Mouse (Mus musculus): ENCODE data around the gene Prss22. TPM values are rescaled to one million over a fixed set of nuclear protein-coding genes. Genes with fewer than 3 reads are reported as not detected.
"Not testable (repeated sequence)": the region's sequence is repeated elsewhere in the genome, so short reads cannot be mapped to it uniquely, and the experiment has no call there.

Gene Prss22
- polyA plus RNA-seq, 1 experiment: 0.96 TPM

DNA sequence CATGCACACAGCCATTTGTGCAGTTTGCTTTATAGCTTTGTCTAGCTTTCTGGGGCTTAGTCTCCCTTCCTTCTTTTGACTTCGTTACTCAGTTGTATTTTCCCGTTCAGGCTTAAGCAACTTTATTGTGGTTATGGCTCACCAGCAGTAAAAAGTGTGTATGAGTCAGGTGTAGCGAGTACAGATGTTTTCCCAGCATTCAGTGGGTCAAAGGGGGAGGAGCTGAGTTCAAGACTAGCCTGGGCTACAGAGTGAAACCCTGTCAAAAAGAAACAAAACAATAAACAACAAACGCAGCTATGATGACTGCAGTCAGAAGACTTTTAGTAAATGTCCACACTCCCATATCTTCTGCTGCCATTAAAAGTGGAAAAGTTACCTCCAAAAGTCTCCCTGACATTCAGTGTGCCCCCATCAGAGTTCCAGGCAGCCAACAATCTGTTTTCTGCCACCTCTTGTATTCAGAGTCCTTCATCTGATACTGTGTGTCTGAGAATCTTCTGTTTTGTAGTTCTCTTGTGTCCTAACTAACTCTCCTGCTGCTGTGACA is 36.3 kb downstream of the Prss22 start:
- Histone ChIP-seq H3K4me1 (ENCODE audit: control insufficient read depth, insufficient read depth, low read length) (no peaks in the 10 kb centered on the region), H3K4me3 (replicated peaks; ENCODE audit: extremely low read depth, low read depth, low read length) (no peak overlapping the region)
- 54% methylated on average over 4 of the region's 4 CpGs for WGBS
- DNase-seq: no peak
- TF ChIP-seq CTCF (IDR thresholded peaks at IDR 0.05; ENCODE audit: insufficient read depth, low read length) (no peak), POLR2A (IDR thresholded peaks at IDR 0.05; ENCODE audit: borderline replicate concordance, extremely low read depth, low read depth, low read length) (no peak)

DNA sequence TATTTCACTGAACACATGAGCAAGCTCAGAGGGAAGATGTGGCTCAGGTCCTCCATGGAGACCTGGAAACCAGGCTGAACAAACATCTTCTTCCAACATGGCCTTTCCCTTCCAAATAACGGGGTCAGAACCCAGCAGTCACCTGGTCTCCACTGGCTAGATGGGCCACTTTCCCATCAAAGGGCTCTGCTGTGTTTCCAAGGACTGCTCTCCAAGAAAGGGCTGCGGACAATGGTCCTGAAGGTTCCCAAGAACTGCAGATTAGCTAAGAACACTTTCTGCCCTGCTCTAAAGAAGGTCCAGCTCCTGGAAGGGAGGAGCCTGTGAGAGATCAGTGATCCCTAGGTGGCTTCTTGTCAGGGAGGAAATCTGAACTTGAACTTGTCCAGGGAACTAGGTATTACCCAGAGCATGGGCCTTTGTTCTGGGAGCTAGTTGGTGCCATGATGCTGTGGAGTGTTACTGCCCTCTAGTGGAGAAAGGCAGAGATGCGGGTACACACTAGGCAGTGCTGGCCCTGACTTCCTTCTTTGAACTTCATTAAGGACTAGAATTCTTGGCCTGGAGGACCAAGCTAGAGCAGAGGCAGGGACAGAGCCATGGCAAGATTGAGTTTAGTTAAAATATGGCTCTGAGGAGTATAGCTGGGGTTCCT is 37.7 kb downstream of the Prss22 start:
- DNase-seq: peak; percentile 58
- no peak overlapping the region for H3K4me3 ChIP-seq (replicated peaks; ENCODE audit: extremely low read depth, low read depth, low read length)
- TF ChIP-seq POLR2A (IDR thresholded peaks at IDR 0.05; ENCODE audit: borderline replicate concordance, extremely low read depth, low read depth, low read length) (no peak), CTCF (IDR thresholded peaks at IDR 0.05; ENCODE audit: insufficient read depth, low read length) (peak; percentile 99)
- 36% methylated on average over 3 of the region's 3 CpGs for WGBS
- no peaks in the 10 kb centered on the region for H3K4me1 ChIP-seq (ENCODE audit: control insufficient read depth, insufficient read depth, low read length)

GRCm38 (mm10) chr17:23955174-23955573 is 42.7 kb downstream of the Prss22 start, which contains the start of gene Sbpl:
Gene Sbpl, minus strand, starts transcription at chr17:23955274.
- Histone ChIP-seq H3K4me1 (ENCODE audit: control insufficient read depth, insufficient read depth, low read length) (no peaks in the 10 kb centered on the region), H3K4me3 (replicated peaks; ENCODE audit: extremely low read depth, low read depth, low read length) (no peak within 1 kb of the TSS)
- no peak for DNase-seq
- 78% methylated on average over 5 of the region's 5 CpGs for WGBS
- TF ChIP-seq CTCF (IDR thresholded peaks at IDR 0.05; ENCODE audit: insufficient read depth, low read length): no peak
- TF ChIP-seq POLR2A (IDR thresholded peaks at IDR 0.05; ENCODE audit: borderline replicate concordance, extremely low read depth, low read depth, low read length): no peak

DNA sequence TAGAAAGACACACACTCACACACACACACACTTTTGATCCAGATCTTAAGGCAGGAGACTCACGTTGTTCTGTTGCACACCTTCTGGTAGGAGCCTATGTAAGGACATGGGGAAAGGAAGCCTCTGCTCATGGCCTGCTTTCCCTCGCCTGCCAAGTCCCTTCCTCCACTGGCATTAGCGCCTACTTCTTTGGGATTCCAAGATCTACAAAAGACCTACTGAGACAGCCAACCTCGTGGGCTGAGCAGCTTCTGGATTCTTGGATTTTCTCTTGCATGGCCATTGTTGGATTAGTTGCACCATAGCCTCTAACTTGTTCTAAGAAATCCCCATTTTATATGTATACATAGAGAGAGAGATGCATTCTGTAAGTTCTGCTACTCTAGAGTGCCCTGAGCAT is 47.1 kb downstream of the Prss22 start:
- WGBS: 63% methylated on average over 4 of the region's 4 CpGs
- H3K4me3 ChIP-seq (replicated peaks; ENCODE audit: extremely low read depth, low read depth, low read length); DNase-seq; H3K4me1 ChIP-seq (ENCODE audit: control insufficient read depth, insufficient read depth, low read length): not testable (repeated sequence)

GRCm38 (mm10) chr17:23949068-23949467 is 48.8 kb downstream of the Prss22 start:
- no peak for TF ChIP-seq CTCF (IDR thresholded peaks at IDR 0.05; ENCODE audit: insufficient read depth, low read length)
- no peak for TF ChIP-seq POLR2A (IDR thresholded peaks at IDR 0.05; ENCODE audit: borderline replicate concordance, extremely low read depth, low read depth, low read length)
- Histone ChIP-seq H3K4me1 (ENCODE audit: control insufficient read depth, insufficient read depth, low read length) (no peaks in the 10 kb centered on the region), H3K4me3 (replicated peaks; ENCODE audit: extremely low read depth, low read depth, low read length) (no peak overlapping the region)
- DNase-seq: no peak
- 73% methylated on average over 2 of the region's 2 CpGs for WGBS

DNA sequence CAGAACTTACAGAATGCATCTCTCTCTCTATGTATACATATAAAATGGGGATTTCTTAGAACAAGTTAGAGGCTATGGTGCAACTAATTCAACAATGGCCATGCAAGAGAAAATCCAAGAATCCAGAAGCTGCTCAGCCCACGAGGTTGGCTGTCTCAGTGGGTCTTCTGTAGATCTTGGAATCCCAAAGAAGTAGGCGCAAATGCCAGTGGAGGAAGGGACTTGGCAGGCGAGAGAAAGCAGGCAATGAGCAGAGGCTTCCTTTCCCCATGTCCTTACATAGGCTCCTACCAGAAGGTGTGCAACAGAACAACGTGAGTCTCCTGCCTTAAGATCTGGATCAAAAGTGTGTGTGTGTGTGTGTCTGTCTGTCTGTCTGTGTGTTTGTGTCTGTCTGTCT is 50.4 kb downstream of the Prss22 start:
- H3K4me3 ChIP-seq (replicated peaks; ENCODE audit: extremely low read depth, low read depth, low read length); DNase-seq; H3K4me1 ChIP-seq (ENCODE audit: control insufficient read depth, insufficient read depth, low read length): not testable (repeated sequence)
- 79% methylated on average over 4 of the region's 4 CpGs for WGBS

Other genes with a start within 250 kb of the Prss22 start
- gene Flywch1, start 226.5 kb downstream of the Prss22 start, polyA plus RNA-seq (2012; rRNA removed): 37.1 and 39.1 TPM in 2 replicates
- gene Flywch2, start 212.0 kb downstream of the Prss22 start, polyA plus RNA-seq (2012; rRNA removed): 8.0 and 8.8 TPM in 2 replicates
- gene Srrm2, start 207.6 kb downstream of the Prss22 start, polyA plus RNA-seq (2012; rRNA removed): 538 and 681 TPM in 2 replicates
- gene Elob, start 169.0 kb downstream of the Prss22 start, polyA plus RNA-seq (2012; rRNA removed): 470 and 498 TPM in 2 replicates
- not detected in 2 replicates for gene Prss33, start 162.0 kb downstream of the Prss22 start, polyA plus RNA-seq (2012; rRNA removed)
- 5.1 TPM in 1 of 2 replicates, not detected in the other for gene Prss32, start 154.2 kb downstream of the Prss22 start, polyA plus RNA-seq (2012; rRNA removed)
- gene Prss41, start 153.9 kb downstream of the Prss22 start, polyA plus RNA-seq (2012; rRNA removed): 0.66 and 0.78 TPM in 2 replicates
- not detected in 2 replicates for gene Prss21, start 130.0 kb downstream of the Prss22 start, polyA plus RNA-seq (2012; rRNA removed)
- not detected in 2 replicates for gene Dcpp1, start 117.2 kb downstream of the Prss22 start, polyA plus RNA-seq (2012; rRNA removed)
- gene Dcpp2, start 117.2 kb downstream of the Prss22 start, polyA plus RNA-seq (2012; rRNA removed): not detected in 2 replicates
- not detected in 2 replicates for gene Dcpp3, start 80.6 kb downstream of the Prss22 start, polyA plus RNA-seq (2012; rRNA removed)
- not detected in 2 replicates for gene Sbp, start 56.4 kb downstream of the Prss22 start, polyA plus RNA-seq (2012; rRNA removed)
- not detected in 2 replicates for gene Sbpl, start 42.8 kb downstream of the Prss22 start, polyA plus RNA-seq (2012; rRNA removed)
- gene Prss30, start 17.5 kb downstream of the Prss22 start, polyA plus RNA-seq (2012; rRNA removed): 1.5 and 2.7 TPM in 2 replicates
- gene Prss27, start 40.0 kb upstream of the Prss22 start, polyA plus RNA-seq (2012; rRNA removed): 0.24 and 12.9 TPM in 2 replicates
- 28.4 and 30.3 TPM in 2 replicates for gene Kctd5, start 75.4 kb upstream of the Prss22 start, polyA plus RNA-seq (2012; rRNA removed)
- 16.4 and 19.8 TPM in 2 replicates for gene Pdpk1, start 152.8 kb upstream of the Prss22 start, polyA plus RNA-seq (2012; rRNA removed)
- 58.3 and 58.8 TPM in 2 replicates for gene Amdhd2, start 165.7 kb upstream of the Prss22 start, polyA plus RNA-seq (2012; rRNA removed)
- gene Atp6v0c, start 171.6 kb upstream of the Prss22 start, polyA plus RNA-seq (2012; rRNA removed): 880 and 1,077 TPM in 2 replicates
- 13.9 and 30.2 TPM in 2 replicates for gene Tbc1d24, start 207.5 kb upstream of the Prss22 start, polyA plus RNA-seq (2012; rRNA removed)
- 8.2 and 10.4 TPM in 2 replicates for gene Ntn3, start 211.4 kb upstream of the Prss22 start, polyA plus RNA-seq (2012; rRNA removed)
- 7.7 and 12.7 TPM in 2 replicates for gene Tedc2, start 222.8 kb upstream of the Prss22 start, polyA plus RNA-seq (2012; rRNA removed)